Mouse (Mus musculus): ENCODE measurements around the gene Pde10a. TPM values are rescaled to one million over a fixed set of nuclear protein-coding genes. Genes with fewer than 3 reads are reported as not detected.

The Pde10a gene
- total RNA-seq, 2 experiments from 2014 or later = 59.8 to 61.8 TPM

DNA sequence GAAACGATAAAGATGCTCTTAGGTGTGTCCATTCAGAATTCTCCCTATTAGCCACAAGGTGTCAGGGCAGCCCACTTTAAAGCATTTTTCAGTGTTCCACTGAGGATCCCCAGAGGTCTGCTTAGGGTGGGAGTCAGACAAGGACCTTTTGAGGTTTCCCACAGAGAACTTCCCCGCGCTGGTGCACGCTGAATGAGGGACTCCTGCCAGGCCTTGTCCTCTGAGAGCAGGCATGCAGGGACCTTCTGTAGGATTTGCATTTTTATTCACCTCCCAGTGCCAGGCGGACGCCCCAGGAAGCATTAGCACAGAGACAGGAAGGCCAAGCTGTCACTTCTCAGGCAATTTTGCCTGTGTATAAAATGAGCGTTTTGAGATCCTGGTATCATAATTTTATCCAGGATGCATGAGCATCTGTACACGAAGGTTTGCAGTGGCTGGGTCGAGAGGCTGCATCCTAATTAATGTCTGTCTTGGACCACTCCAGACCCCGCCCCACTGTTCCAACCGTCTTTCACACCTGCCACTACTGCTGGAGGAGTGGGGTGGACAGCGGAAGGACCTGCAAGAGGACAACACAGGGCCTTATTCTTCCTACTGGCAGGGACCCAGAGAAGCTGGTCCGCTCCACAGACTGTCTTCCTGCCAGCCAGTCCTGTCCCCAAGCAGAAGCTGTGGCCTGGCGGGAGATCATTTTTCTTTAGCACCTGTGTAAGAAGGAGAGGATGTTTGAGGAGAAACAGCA, 498.2 kb downstream of the Pde10a start:
- DNase-seq (ENCODE audit: low spot score in 2 of 2) = peak; percentile 8 to 37

DNA sequence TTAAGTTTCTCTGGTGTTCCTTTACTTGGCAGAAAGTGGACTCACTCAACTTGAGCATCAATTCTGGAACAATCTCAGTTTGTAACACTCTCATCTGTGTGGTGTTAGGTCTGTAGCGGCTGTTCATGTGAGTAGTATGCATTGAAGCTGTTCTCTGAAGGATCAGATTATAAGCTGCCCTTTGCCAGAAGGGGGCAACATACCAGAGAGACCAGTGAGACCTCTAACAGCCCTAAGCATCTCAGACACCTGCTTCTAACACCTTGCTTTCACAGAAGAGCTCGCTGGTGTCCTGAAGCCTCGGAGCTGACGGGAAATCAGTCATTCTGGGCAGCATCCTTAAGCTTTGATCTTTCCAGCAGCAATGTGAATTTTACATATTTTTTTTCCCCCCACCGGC, 505.0 kb downstream of the Pde10a start:
- DNase-seq (ENCODE audit: low spot score in 2 of 2) = no peak

GRCm38 (mm10) chr17:9031241-9032141, 506.3 kb downstream of the Pde10a start:
- DNase-seq (ENCODE audit: low spot score in 2 of 2) = peak; percentile 74 to 93

DNA sequence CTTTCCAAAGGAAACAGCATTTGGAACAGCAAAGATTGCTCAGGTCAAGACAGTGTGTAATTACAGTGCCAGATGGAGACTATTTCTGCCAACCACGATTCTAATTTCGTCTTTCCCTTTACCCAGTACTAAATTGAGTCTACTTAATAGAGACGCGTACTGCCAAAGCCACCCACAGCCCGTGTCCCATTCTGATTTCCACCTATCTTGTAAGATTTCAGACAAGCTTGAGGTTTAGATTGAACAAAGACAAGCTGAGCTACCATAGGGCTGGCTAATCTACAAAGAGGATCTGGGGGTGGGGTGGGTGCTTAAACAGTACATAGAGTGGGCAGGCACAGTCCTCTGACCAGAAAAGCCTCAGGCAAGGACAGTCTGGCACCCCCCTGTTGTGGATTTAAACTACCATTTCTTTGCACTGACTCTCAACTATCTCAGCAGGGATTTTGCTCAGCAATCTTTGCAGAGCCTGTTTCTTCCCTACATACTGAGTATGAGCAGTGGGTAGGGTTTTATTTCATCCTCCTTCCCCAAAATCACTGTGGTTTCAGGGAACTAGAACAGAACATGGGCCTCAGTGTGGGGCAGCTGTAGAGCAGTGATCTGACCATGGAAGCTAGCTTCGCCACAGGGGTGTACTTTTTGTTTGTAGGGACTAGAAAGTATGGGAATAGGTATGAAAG, 507.3 kb downstream of the Pde10a start:
- DNase-seq (ENCODE audit: low spot score in 2 of 2) = peak in 1 of 2 experiments; percentile 57

- no peak for DNase-seq (ENCODE audit: low spot score in 2 of 2)
Measured at GRCm38 (mm10) chr17:9033511-9033910, 508.3 kb downstream of the Pde10a start.

DNA sequence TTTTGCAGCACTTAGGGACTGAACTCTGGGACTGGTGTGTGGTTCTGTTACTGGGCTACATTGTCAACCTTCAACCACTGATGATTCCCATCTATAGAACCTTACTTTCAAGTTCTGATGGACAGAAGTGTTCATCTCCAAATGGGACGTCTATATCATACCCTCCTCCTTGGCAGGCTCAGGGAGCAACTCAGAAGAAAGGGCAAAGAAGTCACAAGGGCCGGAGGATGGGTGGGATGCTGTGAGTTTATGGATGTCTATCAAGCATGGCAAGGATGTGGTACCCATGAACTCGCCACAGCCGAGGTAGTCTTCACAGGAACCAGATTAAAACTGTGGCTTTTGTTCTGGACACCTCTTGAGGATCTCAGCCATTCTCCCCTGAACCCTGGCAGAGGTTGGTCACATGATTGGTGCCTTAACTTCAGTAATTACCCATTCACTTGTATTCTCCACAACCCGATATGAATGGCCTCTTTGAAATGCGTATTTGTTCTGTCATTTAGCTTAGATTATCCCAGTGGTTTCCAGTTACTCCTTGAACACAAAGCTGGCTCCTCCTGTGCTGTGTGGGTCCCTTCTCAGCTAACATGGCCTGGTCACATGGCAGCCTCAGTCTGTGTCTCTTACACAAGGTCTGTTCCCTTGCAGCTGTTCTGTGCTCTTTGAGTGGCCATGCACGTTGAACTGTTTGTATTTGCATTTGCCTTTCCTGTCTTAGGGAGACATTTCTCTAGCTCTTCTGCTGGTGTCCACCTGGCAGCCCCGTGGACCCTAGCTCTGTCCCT, 510.6 kb downstream of the Pde10a start:
- no peak for DNase-seq (ENCODE audit: low spot score in 2 of 2)

Other genes with a start within 250 kb of the Pde10a start
- gene Mpc1, start 242.5 kb upstream of the Pde10a start, total RNA-seq (2021) = 100 to 1,000 TPM; 134 to 141 TPM
- gene Sft2d1, start 214.3 kb upstream of the Pde10a start, total RNA-seq (2021) = 10 to 100 TPM; 52.1 to 53.9 TPM
- 10 to 100 TPM; 23.0 to 26.6 TPM for gene Prr18, start 187.9 kb upstream of the Pde10a start, total RNA-seq (2021)
- gene T2, start 169.4 kb upstream of the Pde10a start, total RNA-seq (2021) = 1 to 10 TPM in 1 of 2 experiments, under 1 TPM in 1; 0.38 to 1.8 TPM
- gene T, start 90.9 kb upstream of the Pde10a start, total RNA-seq (2021) = not detected
- gene Gm17087, start 41.6 kb downstream of the Pde10a start, total RNA-seq (2021) = not detected

Data from layer of hippocampus, adult 18-20 months (tissue).